Mouse (Mus musculus): Measurements from ENCODE around the gene Lefty2. TPM values are rescaled to one million over a fixed set of nuclear protein-coding genes. Genes with fewer than 3 reads are reported as not detected.
"Not testable (repeated sequence)": the region's sequence is repeated elsewhere in the genome, so short reads cannot be mapped to it uniquely, and the experiment has no call there.

Lefty2 gene
- polyA plus RNA-seq, 1 experiment from 2014 or later, result not detected

GRCm38 (mm10) chr1:180934467-180935419 lies 41.8 kb downstream of the Lefty2 start, which contains the start of gene Lefty1:
Lefty1 (plus strand) TSS chr1:180935022.
- no peaks in the 10 kb centered on the region for H3K36me3 ChIP-seq (ENCODE audit: control insufficient read depth, insufficient read depth, low read length)
- H3K27ac ChIP-seq (ENCODE audit: low read depth, low read length), result no peak within 1 kb of the TSS
- no peaks in the 10 kb centered on the region for H3K9me3 ChIP-seq (ENCODE audit: control insufficient read depth, low read length)
- no peaks in the 10 kb centered on the region; the same call in none of the 2 replicates for H3K4me1 ChIP-seq (replicated peaks; ENCODE audit: control insufficient read depth, insufficient read depth, low read length)
- 9% methylated on average over 21 of the region's 21 CpGs for WGBS
- H3K4me3 ChIP-seq (ENCODE audit: low read depth, low read length), result no peak within 1 kb of the TSS
- H3K9ac ChIP-seq (ENCODE audit: low read depth, low read length), result no peak within 1 kb of the TSS
- H3K4me2 ChIP-seq (replicated peaks; ENCODE audit: low read depth, low read length), result no peak within 1 kb of the TSS
- no peak for ATAC-seq (ENCODE audit: low FRiP score)
- peak; percentile 10 for DNase-seq (ENCODE audit: low spot score)
- H3K27me3 ChIP-seq (ENCODE audit: control insufficient read depth, insufficient read depth, low read length), result peaks cover 40% of the 10 kb centered on the region

GRCm38 (mm10) chr1:180936610-180937398 lies 43.9 kb downstream of the Lefty2 start:
- H3K4me1 ChIP-seq (replicated peaks; ENCODE audit: control insufficient read depth, insufficient read depth, low read length); H3K9ac ChIP-seq (ENCODE audit: low read depth, low read length); H3K27ac ChIP-seq (ENCODE audit: low read depth, low read length); H3K9me3 ChIP-seq (ENCODE audit: control insufficient read depth, low read length); H3K36me3 ChIP-seq (ENCODE audit: control insufficient read depth, insufficient read depth, low read length): not testable (repeated sequence)
- H3K4me2 ChIP-seq (replicated peaks; ENCODE audit: low read depth, low read length), result peak overlapping the region; percentile 36
- WGBS, result 2% methylated on average over 29 of the region's 41 CpGs
- DNase-seq (ENCODE audit: low spot score), result peak; percentile 43
- H3K4me3 ChIP-seq (ENCODE audit: low read depth, low read length), result peak overlapping the region; percentile 16; the same call in 1 of the 2 replicates
- peak; percentile 75; the same call in 1 of the 2 replicates for ATAC-seq (ENCODE audit: low FRiP score)
- peaks cover 50% of the 10 kb centered on the region for H3K27me3 ChIP-seq (ENCODE audit: control insufficient read depth, insufficient read depth, low read length)

- H3K9me3 ChIP-seq (ENCODE audit: control insufficient read depth, low read length); H3K27ac ChIP-seq (ENCODE audit: low read depth, low read length); H3K36me3 ChIP-seq (ENCODE audit: control insufficient read depth, insufficient read depth, low read length); H3K9ac ChIP-seq (ENCODE audit: low read depth, low read length); H3K4me2 ChIP-seq (replicated peaks; ENCODE audit: low read depth, low read length); H3K4me3 ChIP-seq (ENCODE audit: low read depth, low read length); ATAC-seq (ENCODE audit: low FRiP score); DNase-seq (ENCODE audit: low spot score); H3K4me1 ChIP-seq (replicated peaks; ENCODE audit: control insufficient read depth, insufficient read depth, low read length): not testable (repeated sequence)
- 10% methylated on average over 13 of the region's 13 CpGs for WGBS
- H3K27me3 ChIP-seq (ENCODE audit: control insufficient read depth, insufficient read depth, low read length), result peaks cover 57% of the 10 kb centered on the region
Observed at GRCm38 (mm10) chr1:180937631-180938030, 44.7 kb downstream of the Lefty2 start.

- not testable (repeated sequence) for H3K9ac ChIP-seq (ENCODE audit: low read depth, low read length); DNase-seq (ENCODE audit: low spot score); H3K36me3 ChIP-seq (ENCODE audit: control insufficient read depth, insufficient read depth, low read length); H3K4me1 ChIP-seq (replicated peaks; ENCODE audit: control insufficient read depth, insufficient read depth, low read length); H3K4me3 ChIP-seq (ENCODE audit: low read depth, low read length); H3K4me2 ChIP-seq (replicated peaks; ENCODE audit: low read depth, low read length); ATAC-seq (ENCODE audit: low FRiP score); H3K9me3 ChIP-seq (ENCODE audit: control insufficient read depth, low read length); H3K27ac ChIP-seq (ENCODE audit: low read depth, low read length)
- 81% methylated on average over 2 of the region's 2 CpGs for WGBS
- peaks cover 63% of the 10 kb centered on the region for H3K27me3 ChIP-seq (ENCODE audit: control insufficient read depth, insufficient read depth, low read length)
Observed at GRCm38 (mm10) chr1:180938781-180939180, 45.9 kb downstream of the Lefty2 start.

- H3K36me3 ChIP-seq (ENCODE audit: control insufficient read depth, insufficient read depth, low read length), result no peaks in the 10 kb centered on the region
- no peak overlapping the region for H3K4me2 ChIP-seq (replicated peaks; ENCODE audit: low read depth, low read length)
- ATAC-seq (ENCODE audit: low FRiP score), result no peak
- 85% methylated on average over 7 of the region's 7 CpGs for WGBS
- peak; percentile 5 for DNase-seq (ENCODE audit: low spot score)
- H3K4me1 ChIP-seq (replicated peaks; ENCODE audit: control insufficient read depth, insufficient read depth, low read length), result 0 out of 2 replicates have a peak, but pooled peaks cover 4% of the 10 kb centered on the region
- H3K27ac ChIP-seq (ENCODE audit: low read depth, low read length), result no peak overlapping the region
- H3K27me3 ChIP-seq (ENCODE audit: control insufficient read depth, insufficient read depth, low read length), result peaks cover 48% of the 10 kb centered on the region
- H3K9ac ChIP-seq (ENCODE audit: low read depth, low read length), result no peak overlapping the region
- H3K4me3 ChIP-seq (ENCODE audit: low read depth, low read length), result no peak overlapping the region
- no peaks in the 10 kb centered on the region for H3K9me3 ChIP-seq (ENCODE audit: control insufficient read depth, low read length)
Observed at GRCm38 (mm10) chr1:180940776-180941460, 48.0 kb downstream of the Lefty2 start.

- peak; percentile 51 for DNase-seq (ENCODE audit: low spot score)
- H3K36me3 ChIP-seq (ENCODE audit: control insufficient read depth, insufficient read depth, low read length), result no peaks in the 10 kb centered on the region
- H3K4me3 ChIP-seq (ENCODE audit: low read depth, low read length), result peak overlapping the region; percentile 56
- peak overlapping the region; percentile 84 for H3K4me2 ChIP-seq (replicated peaks; ENCODE audit: low read depth, low read length)
- H3K4me1 ChIP-seq (replicated peaks; ENCODE audit: control insufficient read depth, insufficient read depth, low read length), result 0 out of 2 replicates have a peak, but pooled peaks cover 4% of the 10 kb centered on the region
- H3K9me3 ChIP-seq (ENCODE audit: control insufficient read depth, low read length), result no peaks in the 10 kb centered on the region
- ATAC-seq (ENCODE audit: low FRiP score), result peak; percentile 18; the same call in 1 of the 2 replicates
- peaks cover 42% of the 10 kb centered on the region for H3K27me3 ChIP-seq (ENCODE audit: control insufficient read depth, insufficient read depth, low read length)
- peak overlapping the region; percentile 60 for H3K9ac ChIP-seq (ENCODE audit: low read depth, low read length)
- H3K27ac ChIP-seq (ENCODE audit: low read depth, low read length), result no peak overlapping the region
- WGBS, result 3% methylated on average over 18 of the region's 18 CpGs
Observed at GRCm38 (mm10) chr1:180941726-180942125, 48.8 kb downstream of the Lefty2 start.

- under 1% methylated on average over 68 of the region's 73 CpGs for WGBS
- peak within 1 kb of the TSS; percentile 60 for H3K9ac ChIP-seq (ENCODE audit: low read depth, low read length)
- no peak within 1 kb of the TSS for H3K27ac ChIP-seq (ENCODE audit: low read depth, low read length)
- H3K9me3 ChIP-seq (ENCODE audit: control insufficient read depth, low read length), result no peaks in the 10 kb centered on the region
- DNase-seq (ENCODE audit: low spot score), result peak; percentile 78
- H3K4me2 ChIP-seq (replicated peaks; ENCODE audit: low read depth, low read length), result peak within 1 kb of the TSS; percentile 84
- peaks cover 38% of the 10 kb centered on the region for H3K27me3 ChIP-seq (ENCODE audit: control insufficient read depth, insufficient read depth, low read length)
- peak within 1 kb of the TSS; percentile 56 for H3K4me3 ChIP-seq (ENCODE audit: low read depth, low read length)
- H3K36me3 ChIP-seq (ENCODE audit: control insufficient read depth, insufficient read depth, low read length), result no peaks in the 10 kb centered on the region
- peak; percentile 75 for ATAC-seq (ENCODE audit: low FRiP score)
- H3K4me1 ChIP-seq (replicated peaks; ENCODE audit: control insufficient read depth, insufficient read depth, low read length), result 0 out of 2 replicates have a peak, but pooled peaks cover 4% of the 10 kb centered on the region
Observed at GRCm38 (mm10) chr1:180942166-180943031, 49.5 kb downstream of the Lefty2 start, which contains the start of gene Tmem63a. Tmem63a (plus strand) TSS chr1:180942344.

Data from hindbrain, embryonic 11.5 days (tissue).